Mouse (Mus musculus) cerebral cortex, adult 2 months (tissue): Measurements from ENCODE around the gene Mpc1.

Experiments used
- WGBS: fragments of 180-500 bp; shearing (Covaris S2); methylation state at CpG from one replicate; pipeline ENCODE4 v1.1.7; 2018; 5-methylcytosine and 5-hydroxymethylcytosine counted together

Gene Mpc1

DNA sequence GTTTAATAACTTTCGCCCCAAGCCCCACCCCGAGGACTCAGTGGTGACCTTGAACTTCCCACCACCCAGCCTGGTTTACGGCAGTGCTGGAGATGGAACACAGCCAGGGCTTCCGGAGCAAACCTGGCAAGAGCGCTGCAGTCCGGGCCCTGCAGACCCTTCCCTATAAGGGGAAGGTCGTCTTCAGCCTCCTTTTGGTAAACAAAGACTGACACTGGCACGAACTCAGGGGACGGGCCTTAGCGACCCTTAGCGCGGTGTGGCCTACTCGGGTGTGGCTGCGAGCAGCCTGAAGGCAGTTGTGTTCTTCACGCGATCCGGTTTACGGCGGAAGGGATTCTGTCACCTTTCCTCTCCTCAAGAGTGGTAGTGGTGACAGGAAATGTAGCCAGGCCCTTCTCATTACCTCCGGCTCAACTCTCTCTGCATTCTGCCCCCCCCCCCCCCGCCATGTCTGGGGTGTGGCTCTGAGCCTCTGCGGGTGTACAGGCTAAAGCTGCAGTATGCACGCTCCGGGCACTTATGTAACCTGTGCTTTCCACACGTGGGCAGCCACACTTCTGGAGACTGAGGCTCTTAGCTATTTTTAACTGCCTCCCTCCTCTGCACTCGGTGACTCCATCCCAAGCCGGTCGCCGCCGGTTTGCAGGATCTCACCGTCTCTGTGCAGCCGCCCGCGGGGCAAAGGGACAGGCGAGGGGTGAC, at the start of gene Mpc1:
Gene Mpc1, plus strand, starts transcription at position 84 of the 705 bp plus-strand sequence.
- WGBS, result under 1% methylated on average over 35 of the region's 35 CpGs

GRCm38 (mm10) chr17:8233618-8234214, 49.0 kb upstream of the Mpc1 start:
- 73% methylated on average over 15 of the region's 15 CpGs for WGBS

DNA sequence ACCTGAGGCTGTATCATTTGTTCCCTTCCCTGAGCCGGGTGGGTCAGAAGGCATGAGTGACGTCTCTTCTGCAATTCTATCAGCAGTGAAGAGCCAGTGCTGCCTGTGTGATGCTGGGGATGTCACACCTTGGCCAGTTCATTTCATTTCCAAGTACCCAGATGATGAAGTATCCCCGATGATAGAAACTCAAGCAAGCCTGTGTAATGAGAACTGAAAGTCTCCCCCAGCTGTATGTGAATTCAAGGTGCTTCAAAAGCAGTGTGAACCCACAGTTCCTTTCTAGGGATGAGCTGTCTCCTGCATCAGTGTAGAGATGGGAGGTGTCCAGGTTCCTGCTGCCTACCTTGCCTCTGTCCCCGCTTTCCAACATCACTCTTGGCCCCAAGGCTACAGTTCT, 48.2 kb upstream of the Mpc1 start:
- WGBS, result 87% methylated on average over 4 of the region's 4 CpGs

DNA sequence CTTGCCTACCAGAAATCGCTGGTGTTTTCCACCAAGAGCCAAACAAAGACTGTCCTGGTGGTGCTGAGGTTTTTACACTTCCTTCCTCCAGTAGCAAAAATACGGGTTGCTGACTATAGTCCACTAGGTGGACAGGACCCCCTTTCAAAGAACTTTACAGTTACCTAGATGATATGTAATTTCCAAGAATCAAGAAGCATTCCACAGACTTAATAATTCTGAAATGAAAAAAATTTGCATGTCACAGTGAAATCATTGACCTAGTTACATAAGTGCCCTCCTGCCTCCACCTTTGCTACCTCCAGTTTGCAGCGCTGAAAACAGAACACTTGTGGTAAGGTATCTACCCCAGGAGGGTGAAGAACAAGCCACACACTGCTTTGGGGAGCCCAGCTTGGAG, 47.0 kb upstream of the Mpc1 start, which contains the start of gene Ccr6:
Gene Ccr6, plus strand, starts transcription at position 301 of the 400 bp plus-strand sequence.
- 76% methylated on average over 3 of the region's 3 CpGs for WGBS

GRCm38 (mm10) chr17:8238012-8238710, 44.5 kb upstream of the Mpc1 start:
- 63% methylated on average over 15 of the region's 15 CpGs for WGBS

DNA sequence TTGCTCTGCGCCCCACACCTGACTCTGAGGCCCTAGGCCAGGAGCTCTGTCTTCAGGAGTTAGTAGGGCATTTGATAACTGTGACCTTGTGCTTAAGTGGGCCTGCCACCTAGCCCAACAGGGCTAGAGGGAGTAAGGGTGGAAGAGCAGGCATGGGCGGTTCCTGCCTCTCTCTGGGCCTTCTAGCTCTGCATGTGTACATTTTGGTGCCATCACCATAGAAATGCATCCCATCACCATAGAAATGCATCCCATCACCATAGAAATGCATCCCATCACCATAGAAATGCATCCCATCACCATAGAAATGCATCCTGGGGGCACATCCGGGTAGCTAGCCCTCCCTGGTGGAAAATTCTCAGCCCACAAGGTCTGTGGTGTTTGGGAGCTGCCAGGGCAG, 43.1 kb upstream of the Mpc1 start:
- 76% methylated on average over 3 of the region's 3 CpGs for WGBS

DNA sequence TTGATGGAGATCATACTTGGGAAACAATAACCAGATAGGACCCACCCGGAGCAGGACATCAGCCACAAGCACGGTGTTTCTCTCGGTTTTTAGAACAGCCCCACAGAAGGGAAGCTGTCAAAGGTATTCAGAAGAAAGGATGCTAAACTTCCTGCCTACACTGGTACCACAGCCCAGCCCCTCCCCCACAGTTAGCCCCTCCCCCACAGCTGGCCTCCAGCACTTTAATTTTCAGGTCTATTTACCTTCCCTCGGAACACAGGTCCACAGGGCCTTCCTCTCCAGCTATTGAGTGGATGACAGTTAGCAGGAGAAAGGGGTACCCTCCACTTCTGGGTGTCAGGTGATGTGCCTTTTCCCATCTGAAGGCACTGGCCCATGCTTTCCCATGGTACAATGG, 42.2 kb upstream of the Mpc1 start:
- 84% methylated on average over 4 of the region's 4 CpGs for WGBS

DNA sequence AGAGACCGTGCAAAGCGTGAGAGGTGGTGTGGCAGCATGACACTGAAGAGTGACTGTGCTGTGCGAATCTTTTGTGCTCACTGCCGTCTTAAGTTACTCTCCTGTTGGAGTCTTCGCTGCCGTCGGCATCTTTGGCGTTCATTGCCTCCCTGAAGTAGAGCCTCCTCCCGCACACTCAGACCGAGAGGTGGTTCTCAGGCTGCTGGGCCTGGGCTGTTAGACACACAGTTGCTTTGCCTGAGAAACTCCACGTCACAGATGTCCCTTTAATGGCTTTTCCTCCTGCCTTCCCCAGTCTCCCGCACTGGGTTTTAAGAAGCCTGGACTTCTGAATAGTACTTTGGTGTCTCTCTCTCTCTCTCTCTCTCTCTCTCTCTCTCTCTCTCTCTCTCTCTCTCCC, 41.1 kb upstream of the Mpc1 start:
- 87% methylated on average over 12 of the region's 12 CpGs for WGBS

DNA sequence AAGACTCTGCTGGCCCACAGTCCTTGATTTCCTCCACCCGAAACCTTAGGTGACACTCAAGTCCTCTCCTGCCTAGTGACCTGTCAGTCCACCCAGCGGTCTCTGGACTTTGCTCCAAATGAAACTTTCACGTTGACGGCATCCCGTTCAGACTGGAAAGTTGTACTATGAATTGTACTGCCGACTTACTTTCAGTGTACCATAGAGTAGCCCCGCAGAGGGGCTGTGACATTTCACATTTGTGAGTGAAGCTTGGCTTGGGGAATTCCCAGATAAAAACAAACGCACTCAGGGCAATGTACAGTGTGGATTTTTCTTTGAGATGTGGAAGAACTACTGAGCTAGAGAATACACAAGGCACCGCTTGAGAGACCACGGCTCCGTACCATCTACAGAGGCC, 40.5 kb upstream of the Mpc1 start:
- 84% methylated on average over 11 of the region's 11 CpGs for WGBS

GRCm38 (mm10) chr17:8244124-8244523, 38.6 kb upstream of the Mpc1 start:
- WGBS, result 88% methylated on average over 2 of the region's 2 CpGs

- WGBS, result 82% methylated on average over 4 of the region's 4 CpGs
These were observed 36.5 kb upstream of the Mpc1 start for GRCm38 (mm10) chr17:8246102-8246754.

GRCm38 (mm10) chr17:8251704-8252103, 31.0 kb upstream of the Mpc1 start:
- WGBS, result 92% methylated on average over 7 of the region's 7 CpGs

DNA sequence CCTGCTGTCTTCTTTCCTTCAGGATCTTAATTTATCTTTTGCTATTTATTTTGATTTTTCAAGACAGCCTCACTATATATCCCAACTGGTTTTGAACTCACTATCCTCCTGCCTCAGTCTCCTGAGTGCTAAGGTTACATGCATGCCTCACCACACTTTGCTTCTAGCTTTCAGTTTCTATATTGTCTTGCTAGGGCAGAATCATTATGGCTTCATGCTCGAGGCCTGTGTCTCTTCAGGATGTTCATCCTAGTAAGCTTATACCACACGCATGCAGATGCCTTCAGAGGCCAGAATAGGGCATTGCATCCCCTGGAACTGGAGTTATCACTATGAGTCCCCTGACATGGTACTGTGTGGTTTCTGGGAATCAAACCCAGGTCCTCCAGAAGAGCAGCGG, 27.8 kb upstream of the Mpc1 start:
- whole genome bisulfite sequencing, result 88% methylated on average over 3 of the region's 3 CpGs

- WGBS, result 87% methylated on average over 6 of the region's 6 CpGs
These were observed 27.1 kb upstream of the Mpc1 start for GRCm38 (mm10) chr17:8255583-8255982.

- 78% methylated on average over 8 of the region's 8 CpGs for whole genome bisulfite sequencing
These were observed 25.7 kb upstream of the Mpc1 start for GRCm38 (mm10) chr17:8256982-8257381.

GRCm38 (mm10) chr17:8264638-8265037, 18.1 kb upstream of the Mpc1 start:
- WGBS, result 9% methylated on average over 7 of the region's 7 CpGs

- WGBS, result 52% methylated on average over 6 of the region's 6 CpGs
These were observed 10.5 kb upstream of the Mpc1 start for GRCm38 (mm10) chr17:8272054-8272749.

DNA sequence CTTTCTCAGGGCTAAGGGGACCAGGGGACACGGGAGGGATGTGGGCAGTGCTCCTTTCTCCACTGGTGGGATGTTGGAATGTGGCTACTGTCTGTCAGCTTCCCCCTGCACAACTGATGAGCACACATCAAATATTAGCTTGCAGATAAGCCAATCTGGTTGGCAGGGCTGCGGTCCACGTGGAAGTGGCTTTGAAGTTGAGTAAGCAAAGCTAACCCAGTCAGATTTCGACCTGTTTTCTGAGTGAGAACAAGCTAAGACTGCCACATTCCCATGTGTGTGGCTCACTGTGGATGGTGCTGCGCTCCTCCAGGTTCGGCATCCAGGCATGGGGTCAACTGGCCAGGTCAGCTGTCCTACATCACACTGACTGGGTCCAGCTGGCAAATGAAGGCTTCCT, 9.8 kb upstream of the Mpc1 start:
- 87% methylated on average over 6 of the region's 6 CpGs for WGBS

GRCm38 (mm10) chr17:8276071-8276470, 6.6 kb upstream of the Mpc1 start:
- 83% methylated on average over 4 of the region's 4 CpGs for WGBS

GRCm38 (mm10) chr17:8276680-8277079, 6.0 kb upstream of the Mpc1 start:
- WGBS, result 82% methylated on average over 7 of the region's 7 CpGs

GRCm38 (mm10) chr17:8277266-8277665, 5.4 kb upstream of the Mpc1 start:
- 76% methylated on average over 3 of the region's 3 CpGs for WGBS

GRCm38 (mm10) chr17:8278356-8278755, 4.3 kb upstream of the Mpc1 start:
- 91% methylated on average over 3 of the region's 3 CpGs for WGBS
